Mouse (Mus musculus): ENCODE results near the gene Acta2.

DNA sequence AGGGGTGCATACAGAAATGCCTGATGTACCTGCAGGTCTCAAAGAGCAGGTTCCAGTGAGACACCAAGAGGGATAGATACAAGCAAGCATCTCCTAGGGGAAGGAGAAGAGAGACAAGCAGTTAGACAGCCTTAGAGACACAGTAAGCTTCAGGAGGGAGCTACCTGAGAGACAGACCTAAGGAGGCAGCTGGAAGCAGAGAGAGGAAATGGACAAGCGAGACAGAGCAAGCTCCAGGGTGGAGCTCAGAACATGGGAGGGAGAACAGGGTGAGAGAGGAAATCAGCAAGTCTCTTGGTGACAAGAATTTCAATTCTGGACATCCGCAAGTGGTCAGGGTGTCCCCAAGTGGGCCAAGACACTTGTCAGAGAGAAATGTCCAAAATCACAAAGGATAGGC, 37.3 kb upstream of the Acta2 start:
- TF ChIP-seq CTCF (IDR thresholded peaks at IDR 0.05; ENCODE audit: extremely low read depth, insufficient read depth, low read length), result no peak
- no peak for TF ChIP-seq POLR2A (IDR thresholded peaks at IDR 0.05; ENCODE audit: extremely low read depth, insufficient read depth, low read length)
